Mouse (Mus musculus): Measurements from ENCODE around the gene Elf2.

DNA sequence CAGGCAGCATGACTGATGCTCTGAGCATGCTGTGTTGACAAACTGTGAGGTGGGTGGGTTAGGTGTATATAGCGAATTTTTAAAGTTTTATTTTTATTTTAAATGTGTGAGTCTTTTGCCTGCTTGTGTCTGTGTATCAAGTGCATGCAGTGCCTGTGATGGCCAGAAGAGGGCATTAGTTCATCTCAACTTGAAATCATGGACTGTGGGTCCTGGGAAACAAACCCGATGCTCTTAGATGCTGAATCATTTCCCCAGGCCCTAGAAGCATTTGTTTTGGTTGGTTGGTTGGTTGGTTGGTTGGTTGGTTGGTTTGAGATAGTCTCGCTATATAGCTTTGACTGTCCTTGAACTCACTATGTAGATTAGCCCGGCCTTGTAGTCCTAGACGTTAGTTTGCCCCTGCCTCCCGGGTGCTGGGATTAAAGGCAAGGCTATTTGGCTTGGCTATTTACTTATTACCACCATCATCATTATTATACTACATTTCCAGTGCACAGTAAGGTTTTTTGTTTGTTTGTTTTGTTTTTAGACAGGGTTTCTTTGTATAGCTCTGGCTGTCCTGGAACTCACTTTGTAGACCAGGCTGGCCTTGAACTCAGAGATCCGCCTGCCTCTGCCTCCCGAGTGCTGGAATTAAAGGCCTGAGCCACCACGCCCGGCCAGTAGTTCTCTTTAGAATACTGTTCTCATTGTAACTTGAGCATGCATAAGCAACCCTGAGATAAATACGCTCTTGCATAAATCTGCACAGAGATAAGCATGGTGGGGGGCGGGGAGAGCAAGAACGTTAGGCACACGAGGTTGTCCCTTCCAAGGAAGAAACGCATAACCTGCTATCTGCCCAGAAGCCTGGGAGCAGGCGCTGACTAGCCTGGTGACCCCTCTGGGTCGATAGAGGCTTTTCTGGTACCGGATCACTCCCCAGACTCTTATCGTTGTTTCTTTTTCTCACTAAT, 35.1 kb upstream of the Elf2 start:
- TF ChIP-seq MAFK (IDR thresholded peaks at IDR 0.05; ENCODE audit: insufficient read depth, low read depth, low read length) (no peak), ZNF384 (IDR thresholded peaks at IDR 0.05; ENCODE audit: low read depth, low read length) (no peak)

Measured in ES-E14 (cell line).